Mouse (Mus musculus) lung, adult 2 months (tissue): ENCODE measurements at regions not wholly inside any gene's neighbourhood (a gene's known extent, or its start where the extent isn't known, plus 50 kb on each side); places are given as distances from the start of the nearest gene placed in this dataset.

Experiments
- CTCF ChIP-seq: fragments of 200-500 bp; IDR thresholded peaks from 2 replicates; pipeline ENCODE4 v1.5.1; 2011; ENCODE audit warnings: mild to moderate bottlenecking, low read length, control low read depth; ENCODE audit not compliant: insufficient read depth
- POLR2A ChIP-seq: fragments of 200-500 bp; IDR thresholded peaks from 2 replicates; pipeline ENCODE4 v1.6.1; 2011; ENCODE audit warnings: low read depth, mild to moderate bottlenecking, control low read depth, low read length, borderline replicate concordance; ENCODE audit errors: extremely low read depth

DNA sequence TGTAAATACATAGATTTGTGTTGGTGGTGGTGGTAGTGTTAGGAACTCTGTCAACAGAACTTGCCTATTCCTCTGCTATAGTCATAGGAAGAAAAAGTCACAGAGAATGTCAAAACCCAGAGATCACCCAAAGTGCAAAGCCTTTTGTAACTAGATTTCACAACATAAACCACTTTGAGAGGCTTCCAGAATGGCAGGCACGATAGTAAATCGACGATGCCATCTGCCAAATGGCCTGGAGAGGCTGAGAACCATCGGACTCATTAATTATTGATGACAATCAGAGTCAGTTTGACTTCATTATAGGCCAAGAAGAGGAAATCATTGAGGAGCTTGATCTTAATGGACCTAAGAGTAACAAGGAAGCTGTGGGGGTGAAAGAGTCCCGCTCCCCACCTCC is 207.6 kb upstream of the Kirrel3 start:
- no peak for TF ChIP-seq CTCF
- TF ChIP-seq POLR2A = no peak
